Mouse (Mus musculus) kidney, embryonic 15.5 days (tissue): ENCODE data around the gene Smndc1. TPM values are rescaled to one million over a fixed set of nuclear protein-coding genes. Genes with fewer than 3 reads are reported as not detected.

Source experiments
- ATAC-seq: fragments of 200-750 bp; cut with Nextera tagmentation; replicated peaks from 2 replicates; pipeline ENCODE4 v1.8.0; 2017; ENCODE audit warnings: moderate TSS enrichment; ENCODE audit not compliant: low FRiP score
- H3K27ac ChIP-seq: fragments of 300-500 bp; sonication (generic); 2 replicates; pipeline ENCODE4 v1.5.1; 2015; ENCODE audit warnings: mild to moderate bottlenecking, inconsistent platforms
- H3K27me3 ChIP-seq: fragments of 300-500 bp; sonication (generic); 2 replicates; pipeline ENCODE4 v1.6.1; 2015; ENCODE audit warnings: inconsistent platforms
- H3K36me3 ChIP-seq: fragments of 300-500 bp; sonication (generic); 2 replicates; pipeline ENCODE4 v1.6.1; 2015; ENCODE audit warnings: inconsistent platforms
- H3K4me1 ChIP-seq: fragments of 300-500 bp; sonication (generic); 2 replicates; pipeline ENCODE4 v1.6.1; 2015; ENCODE audit warnings: inconsistent platforms
- H3K4me2 ChIP-seq: fragments of 300-500 bp; sonication (generic); 2 replicates; pipeline ENCODE4 v1.6.1; 2015; ENCODE audit warnings: moderate library complexity, mild to moderate bottlenecking, inconsistent platforms
- H3K4me3 ChIP-seq: fragments of 300-500 bp; sonication (generic); replicated peaks from 2 replicates; pipeline ENCODE4 v1.5.1; 2015; ENCODE audit warnings: mild to moderate bottlenecking, inconsistent platforms
- H3K9ac ChIP-seq: fragments of 300-500 bp; sonication (generic); 2 replicates; pipeline ENCODE4 v1.6.1; 2015; ENCODE audit warnings: mild to moderate bottlenecking, inconsistent platforms
- H3K9me3 ChIP-seq: fragments of 300-500 bp; sonication (generic); replicated peaks from 2 replicates; pipeline ENCODE4 v1.6.1; 2016; ENCODE audit warnings: inconsistent platforms
- WGBS: fragments of 180-500 bp; shearing (Covaris S2); methylation state at CpG from one replicate; pipeline ENCODE4 v1.1.7; 2015; ENCODE audit warnings: mixed read lengths; 5-methylcytosine and 5-hydroxymethylcytosine counted together
- polyA plus RNA-seq: library from polyadenylated mRNA; unstranded; fragments of >200 nt; fragmentation: Nextera tagmentation; extraction: Ambion mirVana; gene quantifications from 2 replicates; pipeline ENCODE4 v1.2.1, GENCODE M21; 2015

Gene Smndc1
- 40.6 and 45.1 TPM in 2 replicates for polyA plus RNA-seq

- under 1% methylated on average over 47 of the region's 48 CpGs for WGBS
- H3K9me3 ChIP-seq, result no peaks in the 10 kb centered on the region
- peak within 1 kb of the TSS; percentile 99 for H3K4me3 ChIP-seq
- H3K4me1 ChIP-seq, result peaks cover 36% of the 10 kb centered on the region
- H3K36me3 ChIP-seq, result peaks cover 33% of the 10 kb centered on the region
- no peaks in the 10 kb centered on the region for H3K27me3 ChIP-seq
- peak; percentile 97 for ATAC-seq
- H3K27ac ChIP-seq, result peak within 1 kb of the TSS; percentile 98
- peak within 1 kb of the TSS; percentile 64 for H3K4me2 ChIP-seq
- peak within 1 kb of the TSS; percentile 99 for H3K9ac ChIP-seq
Observed at GRCm38 (mm10) chr19:53390495-53391007, at the start of gene Smndc1. TSS of gene Smndc1 (minus strand) at chr19:53390578.

GRCm38 (mm10) chr19:53439340-53439739 lies 49.0 kb upstream of the Smndc1 start:
- H3K4me1 ChIP-seq, result peaks cover 44% of the 10 kb centered on the region
- no peak overlapping the region for H3K4me3 ChIP-seq
- 84% methylated on average over 7 of the region's 7 CpGs for WGBS
- no peaks in the 10 kb centered on the region for H3K36me3 ChIP-seq
- no peaks in the 10 kb centered on the region for H3K9me3 ChIP-seq
- H3K9ac ChIP-seq, result no peak overlapping the region
- H3K4me2 ChIP-seq, result no peak overlapping the region
- no peak for ATAC-seq
- H3K27me3 ChIP-seq, result no peaks in the 10 kb centered on the region
- H3K27ac ChIP-seq, result no peak overlapping the region

DNA sequence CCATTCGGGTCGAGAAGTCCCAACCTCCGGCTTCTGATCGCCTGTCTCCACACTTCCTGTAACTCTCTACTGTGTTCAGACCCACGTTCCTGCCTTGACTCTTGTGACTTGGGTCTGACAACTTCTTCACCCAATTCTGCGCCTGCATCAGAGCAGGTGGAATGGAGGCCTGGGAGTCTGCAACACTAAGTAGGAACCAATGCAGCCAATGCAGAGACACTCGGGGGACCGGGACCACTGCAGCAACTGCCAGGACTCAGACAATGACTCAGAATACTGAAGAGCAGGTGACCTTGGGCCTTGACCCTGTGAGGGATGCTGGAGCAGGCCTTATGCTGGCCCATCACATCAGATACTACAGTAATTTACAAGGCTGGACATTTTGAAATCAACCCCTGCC lies 47.6 kb upstream of the Smndc1 start:
- Histone ChIP-seq H3K36me3 (no peaks in the 10 kb centered on the region), H3K4me1 (peaks cover 31% of the 10 kb centered on the region), H3K27me3 (no peaks in the 10 kb centered on the region; the same call in 1 of the 2 replicates), H3K4me3 (no peak overlapping the region), H3K27ac (peak overlapping the region; percentile 72), H3K9ac (no peak overlapping the region), H3K4me2 (0 out of 2 replicates have a peak overlapping the region, but pooled peaks have one; percentile 7), H3K9me3 (no peaks in the 10 kb centered on the region)
- 64% methylated on average over 8 of the region's 8 CpGs for WGBS
- 0 out of 2 replicates have a peak, but pooled peaks have one; percentile 9 for ATAC-seq

- Histone ChIP-seq H3K9me3 (no peaks in the 10 kb centered on the region), H3K4me1 (peaks cover 28% of the 10 kb centered on the region), H3K4me3 (no peak overlapping the region), H3K4me2 (0 out of 2 replicates have a peak overlapping the region, but pooled peaks have one; percentile 7), H3K36me3 (no peaks in the 10 kb centered on the region), H3K27me3 (no peaks in the 10 kb centered on the region; the same call in 1 of the 2 replicates), H3K9ac (no peak overlapping the region), H3K27ac (peak overlapping the region; percentile 72)
- 8% methylated on average over 8 of the region's 8 CpGs for WGBS
- ATAC-seq, result peak; percentile 86
Observed at GRCm38 (mm10) chr19:53437311-53437958, 47.1 kb upstream of the Smndc1 start.

DNA sequence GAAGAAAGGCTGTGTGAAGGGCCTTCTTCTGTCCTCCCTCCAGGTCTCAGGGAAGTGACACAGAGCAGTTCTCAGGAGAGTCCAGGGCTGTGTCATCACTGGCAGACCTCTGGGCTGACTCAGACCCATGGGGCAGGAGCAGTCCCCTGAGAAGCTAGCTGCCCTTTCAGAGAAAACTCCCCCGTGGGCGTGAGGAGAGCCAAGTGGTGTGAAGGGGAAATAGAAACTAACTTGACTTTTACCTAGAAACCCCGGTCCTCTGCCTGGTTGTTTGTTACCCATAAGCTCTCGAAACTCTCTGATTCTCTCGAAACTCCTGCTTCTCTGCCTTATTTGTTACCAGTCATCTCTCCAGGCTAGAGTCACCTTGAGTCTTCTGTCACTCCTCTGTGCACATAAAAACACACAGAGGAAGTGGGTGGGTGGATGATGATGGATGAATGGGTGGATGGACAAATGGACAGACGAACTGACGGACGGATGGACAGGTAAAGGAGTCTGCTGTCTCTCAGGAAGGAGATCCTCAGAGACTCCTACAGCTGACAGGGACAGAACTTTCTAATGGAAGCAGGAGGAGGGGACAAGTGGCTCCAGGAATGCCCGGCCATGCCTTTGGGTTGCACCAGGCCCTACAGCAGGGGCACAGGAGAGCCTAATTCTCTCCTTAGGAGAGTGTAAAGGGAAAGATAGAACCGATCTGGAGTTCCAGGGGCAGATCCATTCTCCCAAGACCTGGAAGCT lies 43.7 kb upstream of the Smndc1 start:
- 72% methylated on average over 10 of the region's 10 CpGs for WGBS
- Histone ChIP-seq H3K27me3 (peaks cover 4% of the 10 kb centered on the region), H3K9ac (no peak overlapping the region), H3K9me3 (no peaks in the 10 kb centered on the region), H3K4me2 (no peak overlapping the region), H3K27ac (no peak overlapping the region), H3K4me3 (no peak overlapping the region), H3K36me3 (no peaks in the 10 kb centered on the region), H3K4me1 (peaks cover 23% of the 10 kb centered on the region)
- ATAC-seq, result no peak

DNA sequence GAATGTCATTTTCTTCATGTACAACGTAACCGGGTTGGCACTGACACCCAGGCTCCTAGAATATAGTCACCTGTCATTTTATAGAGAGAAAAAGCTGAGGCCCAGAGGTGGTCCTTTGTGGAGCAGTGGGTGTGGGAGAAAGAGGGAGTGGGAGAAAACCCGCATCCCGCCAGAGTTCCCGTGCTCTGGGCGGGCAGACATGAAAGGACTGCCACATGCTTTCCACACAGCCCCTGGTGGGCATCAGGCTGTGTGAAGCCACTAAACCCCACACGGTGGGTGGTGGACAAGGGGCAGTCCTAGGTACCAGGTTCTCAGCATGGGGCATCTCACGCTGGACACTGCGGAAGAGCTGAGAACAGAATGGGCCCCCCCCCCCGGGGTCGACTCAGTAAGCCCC lies 40.6 kb upstream of the Smndc1 start:
- 88% methylated on average over 11 of the region's 11 CpGs for WGBS
- Histone ChIP-seq H3K4me3 (no peak overlapping the region), H3K27ac (no peak overlapping the region), H3K36me3 (no peaks in the 10 kb centered on the region), H3K27me3 (peaks cover 4% of the 10 kb centered on the region), H3K9me3 (no peaks in the 10 kb centered on the region), H3K4me2 (no peak overlapping the region), H3K9ac (no peak overlapping the region), H3K4me1 (peaks cover 15% of the 10 kb centered on the region)
- ATAC-seq, result no peak

DNA sequence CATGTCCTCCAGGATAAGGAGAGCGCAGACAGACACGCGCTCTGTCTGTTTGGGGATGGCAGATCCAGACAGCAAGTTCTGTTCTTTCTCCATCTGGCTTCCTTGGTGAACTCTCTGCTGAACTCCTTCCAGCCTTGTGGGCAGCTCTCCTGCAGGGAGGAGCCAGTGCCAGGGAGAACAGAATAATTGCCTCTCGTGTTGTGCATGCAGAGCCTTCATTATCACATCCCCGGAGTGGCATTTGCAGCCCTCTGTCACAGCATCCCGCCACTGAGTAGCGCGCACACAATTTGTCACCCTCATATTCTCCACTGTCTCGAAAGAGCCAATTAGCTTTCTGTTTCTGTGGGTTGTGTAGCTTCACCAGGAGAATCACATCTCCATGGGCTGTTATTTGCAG lies 40.0 kb upstream of the Smndc1 start:
- Histone ChIP-seq H3K27ac (no peak overlapping the region), H3K27me3 (peaks cover 4% of the 10 kb centered on the region), H3K36me3 (no peaks in the 10 kb centered on the region), H3K4me2 (no peak overlapping the region), H3K9me3 (no peaks in the 10 kb centered on the region), H3K9ac (no peak overlapping the region), H3K4me3 (no peak overlapping the region), H3K4me1 (peaks cover 20% of the 10 kb centered on the region)
- no peak for ATAC-seq
- 77% methylated on average over 9 of the region's 9 CpGs for WGBS

GRCm38 (mm10) chr19:53427817-53428216 lies 37.4 kb upstream of the Smndc1 start:
- Histone ChIP-seq H3K9me3 (no peaks in the 10 kb centered on the region), H3K36me3 (no peaks in the 10 kb centered on the region), H3K9ac (no peak overlapping the region), H3K4me2 (no peak overlapping the region), H3K4me3 (no peak overlapping the region), H3K4me1 (peaks cover 37% of the 10 kb centered on the region), H3K27me3 (peaks cover 4% of the 10 kb centered on the region; the same call in 1 of the 2 replicates), H3K27ac (no peak overlapping the region)
- WGBS, result 52% methylated on average over 8 of the region's 8 CpGs
- ATAC-seq, result no peak

DNA sequence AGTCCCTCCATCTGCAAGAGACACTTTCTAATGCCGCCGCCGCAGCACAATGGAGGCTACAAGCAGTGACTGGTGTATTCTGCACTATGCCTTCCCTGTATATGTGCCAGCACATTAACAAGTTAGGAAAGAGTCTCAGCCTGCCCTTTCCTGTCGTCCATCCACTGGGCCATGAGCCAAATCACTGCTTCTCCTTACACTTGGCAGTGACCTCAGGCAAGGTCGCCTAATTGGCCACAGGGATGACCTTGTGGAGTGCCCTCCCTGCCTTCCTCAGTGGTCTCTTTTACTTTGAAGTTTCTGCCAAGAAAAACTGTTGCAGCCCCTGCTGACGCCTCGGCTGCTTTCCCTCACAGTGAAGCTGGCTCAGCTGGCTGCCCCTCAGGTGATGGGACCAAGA lies 37.0 kb upstream of the Smndc1 start:
- Histone ChIP-seq H3K9ac (no peak overlapping the region), H3K36me3 (no peaks in the 10 kb centered on the region), H3K27me3 (peaks cover 4% of the 10 kb centered on the region; the same call in 1 of the 2 replicates), H3K4me1 (peaks cover 41% of the 10 kb centered on the region), H3K9me3 (no peaks in the 10 kb centered on the region), H3K27ac (no peak overlapping the region), H3K4me2 (no peak overlapping the region), H3K4me3 (no peak overlapping the region)
- 48% methylated on average over 7 of the region's 7 CpGs for WGBS
- no peak for ATAC-seq

- Histone ChIP-seq H3K27me3 (peaks cover 4% of the 10 kb centered on the region; the same call in 1 of the 2 replicates), H3K4me3 (no peak overlapping the region), H3K4me1 (peaks cover 51% of the 10 kb centered on the region), H3K27ac (no peak overlapping the region), H3K9me3 (no peaks in the 10 kb centered on the region), H3K4me2 (no peak overlapping the region), H3K36me3 (no peaks in the 10 kb centered on the region), H3K9ac (no peak overlapping the region)
- ATAC-seq, result no peak
- WGBS, result 76% methylated on average over 8 of the region's 8 CpGs
Observed at GRCm38 (mm10) chr19:53425824-53426223, 35.4 kb upstream of the Smndc1 start.

- ATAC-seq, result no peak
- Histone ChIP-seq H3K27me3 (no peaks in the 10 kb centered on the region; the same call in 1 of the 2 replicates), H3K4me1 (peaks cover 53% of the 10 kb centered on the region), H3K4me2 (peak overlapping the region; percentile 41), H3K36me3 (no peaks in the 10 kb centered on the region), H3K27ac (peak overlapping the region; percentile 70), H3K9ac (no peak overlapping the region), H3K9me3 (no peaks in the 10 kb centered on the region), H3K4me3 (peak overlapping the region; percentile 5; the same call in 1 of the 2 replicates)
- WGBS, result 23% methylated on average over 18 of the region's 18 CpGs
Observed at GRCm38 (mm10) chr19:53424629-53425028, 34.3 kb upstream of the Smndc1 start.
